Mouse (Mus musculus) E14TG2a.4 (cell line): ENCODE results near the gene Hepacam2.
A peak's percentile ranks its signal among the peaks of the same experiment; 100 is the strongest.
"Not testable (repeated sequence)": the region's sequence is repeated elsewhere in the genome, so short reads cannot be mapped to it uniquely, and the experiment has no call there.

ENCODE experiments used
- H3K27me3 ChIP-seq: 2 replicates; pipeline ENCODE4 v1.6.1; 2014; ENCODE audit warnings: low read length, control low read depth; ENCODE audit not compliant: insufficient read depth
- H3K36me3 ChIP-seq: 2 replicates; pipeline ENCODE4 v1.6.1; 2014; ENCODE audit warnings: low read length, control low read depth; ENCODE audit not compliant: insufficient read depth
- H3K4me1 ChIP-seq: replicated peaks from 2 replicates; pipeline ENCODE4 v1.6.1; 2014; ENCODE audit warnings: low read depth, low read length, control low read depth
- H3K4me3 ChIP-seq: replicated peaks from 2 replicates; pipeline ENCODE4 v1.5.1; 2014; ENCODE audit warnings: mild to moderate bottlenecking, low read length
- H3K9me3 ChIP-seq: 2 replicates; pipeline ENCODE4 v1.6.1; 2014; ENCODE audit warnings: low read length, control low read depth
- CTCF ChIP-seq: conservative IDR thresholded peaks from 2 replicates; pipeline ENCODE4 v1.5.1; 2014; ENCODE audit warnings: low read length
- NANOG ChIP-seq: IDR thresholded peaks from 2 replicates; pipeline ENCODE4 v1.6.1; 2014; ENCODE audit warnings: borderline replicate concordance, low read length, mixed read lengths
- POU5F1 ChIP-seq: IDR thresholded peaks from 2 replicates; pipeline ENCODE4 v1.6.1; 2014; ENCODE audit warnings: low read length, borderline replicate concordance

Gene Hepacam2

GRCm38 (mm10) chr6:3511116-3511515 lies 13.0 kb upstream of the Hepacam2 start:
- no peak for TF ChIP-seq CTCF
- no peak for TF ChIP-seq POU5F1
- TF ChIP-seq NANOG, result no peak
- H3K4me3 ChIP-seq, result no peak overlapping the region
- H3K27me3 ChIP-seq, result no peaks in the 10 kb centered on the region
- H3K9me3 ChIP-seq, result no peaks in the 10 kb centered on the region
- H3K36me3 ChIP-seq, result peaks cover 12% of the 10 kb centered on the region
- H3K4me1 ChIP-seq, result peaks cover 26% of the 10 kb centered on the region

GRCm38 (mm10) chr6:3509782-3510181 lies 11.7 kb upstream of the Hepacam2 start:
- H3K4me3 ChIP-seq, result no peak overlapping the region
- H3K36me3 ChIP-seq, result peaks cover 18% of the 10 kb centered on the region
- TF ChIP-seq NANOG (no peak), CTCF (peak; percentile 72)
- peaks cover 26% of the 10 kb centered on the region for H3K4me1 ChIP-seq
- H3K9me3 ChIP-seq, result no peaks in the 10 kb centered on the region
- H3K27me3 ChIP-seq, result no peaks in the 10 kb centered on the region

GRCm38 (mm10) chr6:3508151-3508550 lies 10.1 kb upstream of the Hepacam2 start:
- not testable (repeated sequence) for H3K4me3 ChIP-seq, H3K9me3 ChIP-seq, H3K27me3 ChIP-seq
- Histone ChIP-seq H3K36me3 (peaks cover 18% of the 10 kb centered on the region), H3K4me1 (peaks cover 20% of the 10 kb centered on the region)

- H3K4me3 ChIP-seq, result no peak overlapping the region
- peaks cover 12% of the 10 kb centered on the region for H3K4me1 ChIP-seq
- H3K36me3 ChIP-seq, result peaks cover 18% of the 10 kb centered on the region
- no peak for TF ChIP-seq CTCF
- H3K27me3 ChIP-seq, result no peaks in the 10 kb centered on the region
- no peaks in the 10 kb centered on the region for H3K9me3 ChIP-seq
Observed at GRCm38 (mm10) chr6:3507078-3507477, 9.0 kb upstream of the Hepacam2 start.

- Histone ChIP-seq H3K9me3 (no peaks in the 10 kb centered on the region), H3K27me3 (no peaks in the 10 kb centered on the region), H3K4me1 (peaks cover 3% of the 10 kb centered on the region; the same call in 1 of the 2 replicates), H3K36me3 (peaks cover 18% of the 10 kb centered on the region), H3K4me3 (no peak overlapping the region)
- TF ChIP-seq NANOG (no peak), CTCF (no peak), POU5F1 (no peak)
Observed at GRCm38 (mm10) chr6:3505289-3505688, 7.2 kb upstream of the Hepacam2 start.

- H3K9me3 ChIP-seq, result no peaks in the 10 kb centered on the region
- TF ChIP-seq CTCF (no peak), NANOG (no peak)
- H3K27me3 ChIP-seq, result no peaks in the 10 kb centered on the region
- peaks cover 2% of the 10 kb centered on the region for H3K36me3 ChIP-seq
- peaks cover 22% of the 10 kb centered on the region for H3K4me1 ChIP-seq
- no peak overlapping the region for H3K4me3 ChIP-seq
Observed at GRCm38 (mm10) chr6:3500286-3500685, 2.2 kb upstream of the Hepacam2 start.

GRCm38 (mm10) chr6:3496210-3496609 lies 1.9 kb downstream of the Hepacam2 start:
- Histone ChIP-seq H3K4me3 (no peak overlapping the region), H3K4me1 (peaks cover 22% of the 10 kb centered on the region), H3K36me3 (no peaks in the 10 kb centered on the region), H3K9me3 (no peaks in the 10 kb centered on the region), H3K27me3 (no peaks in the 10 kb centered on the region)
- TF ChIP-seq POU5F1 (no peak), CTCF (peak; percentile 71), NANOG (no peak)

- Histone ChIP-seq H3K9me3 (no peaks in the 10 kb centered on the region), H3K27me3 (no peaks in the 10 kb centered on the region), H3K36me3 (no peaks in the 10 kb centered on the region), H3K4me3 (no peak overlapping the region), H3K4me1 (peaks cover 10% of the 10 kb centered on the region)
- TF ChIP-seq POU5F1 (no peak), CTCF (no peak), NANOG (no peak)
Observed at GRCm38 (mm10) chr6:3494285-3494684, 3.8 kb downstream of the Hepacam2 start.

GRCm38 (mm10) chr6:3487355-3487754 lies 10.7 kb downstream of the Hepacam2 start:
- Histone ChIP-seq H3K9me3 (no peaks in the 10 kb centered on the region), H3K27me3 (no peaks in the 10 kb centered on the region), H3K4me1 (no peaks in the 10 kb centered on the region), H3K36me3 (no peaks in the 10 kb centered on the region), H3K4me3 (no peak overlapping the region)
- no peak for TF ChIP-seq CTCF
- no peak for TF ChIP-seq POU5F1
- no peak for TF ChIP-seq NANOG
